Mouse (Mus musculus): ENCODE data around the gene Etv6.

DNA sequence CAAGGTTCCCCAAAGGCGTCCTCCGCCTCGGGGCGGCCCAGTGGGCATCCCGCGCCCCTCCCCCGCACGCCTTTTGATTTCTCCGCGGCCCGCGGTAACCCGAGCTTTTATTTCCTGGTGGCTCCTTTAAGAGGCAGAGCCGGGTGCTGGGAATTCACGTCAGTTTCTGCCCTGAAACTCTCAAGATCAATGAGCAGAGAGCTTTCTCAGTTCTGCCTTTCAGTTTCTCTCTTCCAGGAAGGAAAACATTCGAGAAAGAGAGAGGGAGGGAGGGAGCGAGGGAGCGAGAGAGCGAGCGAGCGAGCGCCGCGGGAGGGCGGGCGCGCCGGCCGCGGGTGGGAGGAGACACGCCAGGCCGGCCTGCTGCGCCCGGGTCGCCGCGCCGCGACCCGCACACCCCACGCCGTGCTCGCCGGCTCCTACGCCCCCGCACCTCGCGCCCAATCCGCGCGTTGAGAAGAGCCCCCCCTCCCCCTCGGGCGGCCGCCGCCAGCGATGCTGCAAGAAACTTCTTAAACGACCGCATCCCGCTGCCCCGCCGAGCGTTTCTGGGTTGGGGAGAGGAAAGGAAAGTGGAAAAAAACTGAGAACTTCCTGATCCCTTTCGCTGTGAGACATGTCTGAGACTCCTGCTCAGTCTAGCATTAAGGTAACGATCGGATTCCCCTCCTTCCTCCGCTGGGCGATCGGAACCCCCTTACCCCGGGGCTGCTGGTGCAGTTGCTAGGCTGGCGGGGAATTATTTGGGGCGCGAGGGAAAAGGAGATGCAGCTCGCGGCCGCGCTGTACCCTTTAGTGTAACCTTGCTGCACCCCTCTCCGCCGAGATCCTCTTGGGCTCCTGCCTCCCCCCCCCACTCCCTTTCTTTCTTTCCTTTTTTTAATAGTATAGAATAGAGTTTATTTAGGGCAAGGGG, at the start of gene Etv6:
- no peak for TF ChIP-seq CTCF (conservative IDR thresholded peaks at IDR 0.05; ENCODE audit: insufficient read depth, insufficient read length, low read depth, low read length)
- TF ChIP-seq POLR2A (IDR thresholded peaks at IDR 0.05; ENCODE audit: low read depth, low read length), result no peak

Data from kidney, adult 2 months (tissue).